Mouse (Mus musculus): ENCODE results near the gene Rangrf.
"Not testable (repeated sequence)": the region's sequence is repeated elsewhere in the genome, so short reads cannot be mapped to it uniquely, and the experiment has no call there.

The Rangrf gene

GRCm38 (mm10) chr11:68979320-68979733 is 4.3 kb upstream of the Rangrf start:
- in situ Hi-C loops (cut with MseI, MboI): no loop called here

- in situ Hi-C loops (cut with MseI, MboI): no loop called here
Measured at GRCm38 (mm10) chr11:68975601-68976000, 616 bp upstream of the Rangrf start.

DNA sequence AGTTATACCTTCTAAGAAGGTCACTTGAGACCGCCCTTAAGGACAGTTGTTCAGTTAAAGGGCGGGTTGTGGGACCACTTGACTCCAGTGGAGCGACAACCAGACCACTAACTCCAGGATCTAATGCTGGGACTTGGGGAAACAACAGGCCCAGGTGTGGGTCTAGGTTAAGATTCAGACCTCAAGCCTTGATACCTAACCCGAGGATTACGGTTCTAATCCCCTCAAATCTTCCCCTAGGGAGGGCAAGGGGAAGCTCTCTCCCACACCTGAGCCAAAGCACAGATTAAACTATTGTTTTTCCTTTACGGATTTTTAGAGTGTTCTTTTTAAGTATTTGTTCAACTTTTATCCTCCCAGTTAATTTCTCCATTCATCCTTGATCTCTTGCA is 930 bp downstream of the Rangrf start:
- in situ Hi-C loops (cut with MseI, MboI): no loop called here

DNA sequence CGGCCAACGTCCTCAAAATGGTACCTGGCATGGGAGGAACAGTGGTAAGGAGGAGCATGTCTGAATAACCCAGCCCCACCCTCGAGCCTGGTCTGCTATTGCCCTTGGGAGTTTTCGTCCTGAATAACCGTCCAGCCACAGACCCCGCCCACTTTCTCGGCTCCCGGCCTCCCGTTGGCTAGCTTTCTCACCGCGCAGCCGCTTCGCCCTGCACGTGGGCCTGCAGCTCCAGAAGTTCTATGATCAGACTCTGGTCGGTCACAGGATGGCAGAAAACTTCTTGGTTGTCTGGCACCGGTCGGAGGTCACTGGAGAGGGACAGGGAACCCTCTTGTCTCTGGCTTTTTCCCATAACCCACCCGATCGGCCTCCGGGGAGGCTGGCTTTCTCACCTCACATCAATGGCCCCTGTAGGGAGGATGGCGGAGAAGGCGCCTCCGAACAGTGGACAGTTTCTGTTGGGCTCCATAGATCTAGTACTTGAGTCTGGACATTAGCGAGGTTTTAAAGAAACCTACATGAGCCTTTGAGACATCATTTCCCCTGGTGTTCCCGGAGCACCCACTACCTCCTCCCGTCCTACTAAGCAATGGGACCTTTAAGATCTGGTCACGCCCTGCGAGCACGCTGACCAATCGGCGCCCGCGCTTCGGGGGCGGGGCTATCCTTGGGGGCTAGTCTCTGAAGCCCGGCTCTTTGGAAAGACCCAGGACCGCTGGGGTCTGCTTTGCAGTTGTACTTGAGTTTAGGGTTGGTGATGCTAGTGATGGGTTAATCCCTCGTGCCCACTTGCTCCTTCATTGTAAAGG is 1.5 kb downstream of the Rangrf start:
- in situ Hi-C loops (cut with MseI, MboI): not testable (repeated sequence)

GRCm38 (mm10) chr11:68970232-68970631 is 4.8 kb downstream of the Rangrf start:
- in situ Hi-C loops (cut with MseI, MboI): no loop called here

- in situ Hi-C loops (cut with MseI, MboI): no loop called here
Measured at GRCm38 (mm10) chr11:68968752-68969151, 6.2 kb downstream of the Rangrf start.

DNA sequence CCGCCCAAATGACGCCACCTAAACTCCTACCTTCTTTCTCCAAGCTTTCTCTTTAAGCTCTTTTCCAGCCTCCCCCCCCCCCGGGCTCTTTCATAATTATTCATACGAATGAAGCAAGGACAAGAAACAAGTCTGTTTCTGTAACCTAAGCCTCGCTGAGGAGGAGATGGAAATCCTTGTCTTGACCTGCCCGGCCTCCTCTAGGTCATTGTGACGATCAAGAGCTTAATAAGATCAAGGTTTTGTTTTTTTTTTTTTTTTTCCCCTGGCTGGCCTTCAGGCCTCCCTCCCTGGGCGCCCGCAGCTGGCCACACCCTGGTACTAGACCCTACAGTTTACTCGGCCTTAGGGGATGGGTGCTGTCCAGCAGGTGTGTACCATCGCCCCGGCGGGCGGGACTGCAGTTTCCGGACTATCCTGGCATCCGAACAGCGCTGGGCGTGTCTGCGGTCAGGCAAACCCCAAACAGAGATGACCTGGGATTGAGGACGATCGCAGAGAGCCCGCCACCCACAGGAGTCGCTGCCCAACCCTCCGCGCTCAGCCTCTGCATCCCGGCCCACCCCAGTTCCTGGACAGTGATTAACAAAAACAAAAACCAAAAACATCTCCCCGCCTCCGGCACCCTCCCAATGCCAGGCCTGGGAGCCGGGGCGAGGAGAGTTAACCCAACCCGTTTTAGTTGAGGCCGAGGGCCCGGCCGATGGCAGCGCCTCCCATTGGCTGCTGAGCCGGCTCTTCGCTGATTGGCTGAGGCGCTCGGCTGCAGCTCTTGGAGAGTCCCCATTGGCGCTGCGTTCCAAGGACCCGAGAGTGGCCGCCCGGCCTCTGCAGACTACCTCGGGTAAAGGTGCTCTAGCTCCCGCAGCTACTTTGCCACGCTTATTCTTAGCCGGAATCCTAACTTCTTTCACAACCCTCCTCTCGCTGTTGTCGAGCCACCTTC is 7.4 kb downstream of the Rangrf start, which contains the start of gene Slc25a35:
Gene Slc25a35 (plus strand): TSS at position 795 of the 946 bp plus-strand sequence.
- in situ Hi-C loops (cut with MseI, MboI): no loop called here

DNA sequence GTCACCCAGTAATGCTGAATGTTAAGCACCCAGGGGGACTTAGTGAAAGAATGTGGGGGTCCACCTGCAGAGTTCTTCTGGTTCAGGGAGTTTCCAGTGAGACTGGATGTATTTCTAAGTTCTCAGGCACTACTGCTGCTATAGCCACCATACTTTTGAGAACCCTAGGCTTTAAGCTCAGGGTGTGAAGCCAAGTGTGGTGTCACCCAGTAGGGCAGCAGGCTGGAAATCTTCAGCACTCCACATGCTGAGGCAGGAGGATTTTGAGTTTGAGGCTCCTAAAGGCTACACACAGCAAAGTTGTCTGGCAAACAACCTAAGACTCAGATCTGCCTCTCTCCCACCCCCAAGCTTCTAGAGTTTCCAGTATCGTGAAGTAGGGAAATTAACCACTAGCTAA is 8.4 kb downstream of the Rangrf start:
- in situ Hi-C loops (cut with MseI, MboI): no loop called here

- in situ Hi-C loops (cut with MseI, MboI): no loop called here
Measured at GRCm38 (mm10) chr11:68965845-68966244, 9.1 kb downstream of the Rangrf start.

DNA sequence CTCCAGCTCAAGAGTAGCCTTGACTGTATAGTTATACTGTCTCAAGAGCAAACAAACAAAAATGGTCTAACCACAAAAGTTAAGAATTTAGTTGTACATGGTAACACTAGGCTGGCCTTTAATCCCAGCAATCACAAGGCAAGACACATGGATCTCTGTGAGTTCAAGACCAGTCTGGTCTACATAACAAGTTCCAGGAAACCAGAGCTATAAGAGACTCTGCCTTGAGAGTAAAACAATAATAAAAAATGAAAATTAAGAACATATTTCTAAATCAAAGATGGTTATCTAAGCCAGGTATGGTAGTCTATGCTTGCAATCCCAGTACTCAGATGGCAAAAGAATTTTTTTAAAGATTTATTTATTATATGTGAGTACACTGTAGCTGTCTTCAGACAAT is 9.9 kb downstream of the Rangrf start:
- in situ Hi-C loops (cut with MseI, MboI): no loop called here

DNA sequence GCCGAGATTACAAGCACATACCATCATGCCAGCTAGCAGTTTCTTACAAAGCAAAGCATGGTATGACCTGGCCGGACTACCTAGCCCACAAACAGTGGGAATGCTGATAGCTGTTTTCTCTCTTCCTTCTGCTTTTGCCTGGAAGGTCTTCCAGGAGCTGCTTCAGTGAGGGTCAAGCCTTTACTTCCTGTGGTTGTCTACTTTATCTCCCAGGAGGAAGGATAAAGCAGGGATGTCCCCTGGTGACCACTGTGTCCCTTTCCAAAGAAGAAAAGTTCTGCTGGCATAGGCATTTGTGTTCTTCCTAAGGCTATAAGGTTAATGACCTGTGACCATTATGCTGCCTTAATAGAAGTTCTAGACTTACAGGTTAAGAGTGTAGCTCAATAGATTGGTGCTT is 11.6 kb downstream of the Rangrf start:
- in situ Hi-C loops (cut with MseI, MboI): no loop called here

DNA sequence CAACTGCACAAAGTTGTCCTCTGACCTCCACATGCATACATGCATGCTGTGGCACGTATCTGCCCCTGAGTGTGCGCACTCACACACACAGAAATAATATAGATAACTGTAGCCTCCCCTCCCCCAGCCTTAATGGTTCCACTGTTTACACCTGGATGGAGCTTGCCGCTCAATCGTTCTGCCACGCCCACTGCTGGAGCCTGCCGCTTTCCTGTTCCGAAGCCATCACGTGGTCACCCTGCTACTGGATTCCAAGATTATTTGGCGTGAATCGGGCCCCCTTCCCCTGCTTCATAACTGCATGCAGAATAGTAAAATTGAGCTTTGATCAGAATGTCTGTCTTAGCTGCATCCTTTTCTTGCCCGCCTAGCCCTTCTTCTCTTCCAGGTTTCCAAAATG is 12.8 kb downstream of the Rangrf start:
- in situ Hi-C loops (cut with MseI, MboI): not testable (repeated sequence)

DNA sequence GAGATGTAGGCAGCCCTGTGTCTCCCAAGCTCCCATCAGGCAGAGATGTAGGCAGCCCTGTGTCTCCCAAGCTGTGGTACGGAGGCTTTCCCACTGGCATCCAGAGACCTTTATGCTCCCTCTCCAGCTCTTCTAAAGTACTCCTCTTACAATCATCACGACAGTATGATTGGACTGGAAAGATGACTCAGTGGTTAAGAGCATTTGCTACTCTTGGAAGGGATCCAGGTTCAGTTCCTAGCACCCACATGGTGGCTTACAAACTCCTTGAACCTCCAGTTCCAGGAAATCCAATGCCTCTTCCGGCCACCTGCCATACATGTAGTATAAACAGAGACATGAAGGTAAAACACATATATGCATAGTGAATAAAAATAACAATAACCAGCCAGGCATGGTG is 13.4 kb downstream of the Rangrf start:
- in situ Hi-C loops (cut with MseI, MboI): no loop called here

DNA sequence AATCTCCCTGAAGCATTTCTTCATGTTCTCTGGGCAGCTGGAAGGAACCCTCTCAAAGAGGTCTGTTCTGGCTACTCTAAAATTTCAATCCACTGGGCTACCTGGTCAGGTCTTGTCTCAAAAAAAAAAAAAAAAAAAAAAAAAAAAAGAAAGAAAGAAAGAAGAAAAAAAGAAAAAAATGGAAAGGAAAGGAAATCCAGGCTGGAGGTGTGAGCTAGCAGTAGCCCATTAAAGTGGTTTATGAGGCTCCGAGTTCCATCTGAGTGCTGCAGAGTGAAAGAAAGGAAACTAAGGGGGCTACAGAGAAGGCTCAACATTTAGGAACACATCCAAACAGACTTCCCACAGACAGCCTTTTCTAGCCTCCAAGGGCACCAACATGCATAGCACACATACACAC is 17.0 kb downstream of the Rangrf start:
- in situ Hi-C loops (cut with MseI, MboI): no loop called here

- in situ Hi-C loops (cut with MseI, MboI): no loop called here
Measured at GRCm38 (mm10) chr11:68957308-68957707, 17.7 kb downstream of the Rangrf start, which contains the start of gene Arhgef15. Gene Arhgef15 (minus strand): TSS chr11:68957480.

- in situ Hi-C loops (cut with MseI, MboI): no loop called here
Measured at GRCm38 (mm10) chr11:68956697-68957096, 18.3 kb downstream of the Rangrf start.

GRCm38 (mm10) chr11:68956107-68956506 is 18.9 kb downstream of the Rangrf start:
- in situ Hi-C loops (cut with MseI, MboI): no loop called here

GRCm38 (mm10) chr11:68955473-68955872 is 19.5 kb downstream of the Rangrf start:
- in situ Hi-C loops (cut with MseI, MboI): no loop called here

DNA sequence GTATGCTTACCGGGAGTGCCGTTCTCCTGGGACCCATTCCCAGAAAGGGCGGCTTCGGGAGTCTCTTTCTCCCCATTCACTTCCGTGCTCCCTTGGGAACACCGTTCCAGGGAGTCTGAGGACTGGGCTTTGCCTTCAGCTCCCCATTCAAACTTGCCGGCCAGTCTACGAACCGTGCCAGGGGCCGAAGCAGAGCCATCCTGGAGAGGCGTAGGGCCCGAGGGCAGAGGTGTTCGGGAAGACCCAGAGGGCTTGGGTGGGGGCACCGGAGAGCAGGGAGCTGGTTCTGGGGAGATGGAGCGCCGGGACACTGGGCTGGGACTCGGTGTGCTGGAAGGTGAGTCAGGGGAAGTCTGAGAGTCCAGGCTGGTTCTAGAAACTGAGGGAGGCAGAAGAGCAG is 20.6 kb downstream of the Rangrf start:
- in situ Hi-C loops (cut with MseI, MboI): no loop called here

DNA sequence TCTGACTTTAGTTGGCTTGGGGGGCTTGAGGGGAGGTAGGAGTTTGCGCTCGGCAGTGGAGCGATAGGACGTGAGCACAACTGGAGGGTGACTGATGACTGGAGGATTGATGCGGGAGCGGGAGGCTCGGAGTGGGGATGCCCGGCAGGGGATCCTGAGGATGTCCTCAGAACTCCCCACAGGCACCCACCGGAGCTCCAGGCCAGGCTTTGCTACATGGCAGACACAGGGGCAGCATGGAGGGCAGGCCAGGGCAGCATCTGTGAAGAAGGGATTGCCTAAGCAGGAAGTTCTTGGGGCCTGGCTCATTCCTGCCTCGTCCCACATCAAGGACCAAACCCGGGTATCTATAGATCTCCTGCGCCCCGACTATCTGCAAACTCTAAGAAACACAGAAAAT is 21.1 kb downstream of the Rangrf start:
- in situ Hi-C loops (cut with MseI, MboI): no loop called here

- in situ Hi-C loops (cut with MseI, MboI): no loop called here
Measured at GRCm38 (mm10) chr11:68947542-68947993, 27.4 kb downstream of the Rangrf start.

DNA sequence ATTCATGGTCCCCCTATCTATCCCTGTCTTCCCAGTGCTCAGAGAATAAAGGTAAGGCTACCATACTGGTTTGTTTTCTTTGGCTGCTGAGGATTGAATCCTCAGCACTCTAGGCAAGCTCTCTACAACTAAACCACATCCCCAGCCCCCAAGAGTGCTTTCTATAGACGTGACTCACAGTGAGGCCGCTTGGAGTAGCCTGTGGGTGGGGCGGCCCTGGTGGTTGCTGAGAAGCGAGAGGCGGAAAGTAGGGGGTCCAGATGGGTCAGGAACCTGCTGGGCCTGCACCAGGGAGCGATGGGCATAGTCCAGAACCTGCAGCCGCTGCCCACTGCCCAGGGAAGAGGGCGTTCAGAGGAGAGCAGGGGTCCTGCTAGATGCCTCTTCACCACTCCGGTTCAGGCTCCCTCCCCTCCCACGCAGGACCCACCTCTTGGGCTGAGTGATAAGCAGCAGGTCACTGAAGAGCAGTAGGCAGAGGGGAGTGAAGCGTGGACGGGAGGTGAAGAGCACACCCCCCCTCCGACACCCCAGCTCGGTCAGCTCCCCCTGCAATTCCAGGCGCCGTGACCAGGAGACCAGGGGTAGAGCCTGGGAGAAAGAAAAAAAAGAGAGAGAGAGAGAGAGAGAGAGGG is 28.1 kb downstream of the Rangrf start:
- in situ Hi-C loops (cut with MseI, MboI): no loop called here

Measured in mouse trophoblast stem cell (cell line).